Mouse (Mus musculus): ENCODE results near the gene Dnajc1.

Dnajc1 gene

DNA sequence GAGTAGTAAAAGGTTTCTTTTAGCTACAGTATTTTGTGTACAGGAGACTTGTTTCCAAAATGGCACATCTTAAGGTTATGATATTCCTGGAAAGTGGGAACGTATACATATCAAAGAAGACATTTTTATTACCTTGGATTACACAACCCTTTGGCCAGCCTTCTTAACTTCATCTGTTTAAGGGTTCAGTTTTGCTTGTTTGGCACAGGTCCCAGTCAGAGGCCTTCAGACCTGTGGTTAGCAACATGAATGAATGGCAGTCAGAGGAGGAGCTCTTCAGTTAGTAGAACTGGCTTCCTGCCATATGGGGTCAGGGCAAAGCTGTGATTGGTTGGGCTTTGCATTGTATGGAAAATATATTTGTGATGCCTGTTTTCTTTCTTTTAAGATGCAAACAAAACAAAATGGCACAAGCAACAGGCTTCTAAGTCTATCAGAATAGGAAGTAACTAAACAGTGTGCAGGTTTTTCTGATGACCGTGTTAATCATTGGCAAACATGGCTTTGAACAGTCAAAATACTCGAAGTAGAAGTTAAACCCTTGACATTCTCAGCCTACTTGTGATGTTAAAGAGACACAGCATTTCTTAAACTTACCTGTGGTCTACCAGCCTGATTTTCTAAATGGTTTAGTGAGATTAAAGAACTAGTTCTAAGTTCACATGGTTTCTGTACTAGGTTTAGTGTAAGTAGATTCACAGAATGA lies 196.8 kb downstream of the Dnajc1 start:
- no peak for DNase-seq (ENCODE audit: low spot score in 2 of 2)

DNA sequence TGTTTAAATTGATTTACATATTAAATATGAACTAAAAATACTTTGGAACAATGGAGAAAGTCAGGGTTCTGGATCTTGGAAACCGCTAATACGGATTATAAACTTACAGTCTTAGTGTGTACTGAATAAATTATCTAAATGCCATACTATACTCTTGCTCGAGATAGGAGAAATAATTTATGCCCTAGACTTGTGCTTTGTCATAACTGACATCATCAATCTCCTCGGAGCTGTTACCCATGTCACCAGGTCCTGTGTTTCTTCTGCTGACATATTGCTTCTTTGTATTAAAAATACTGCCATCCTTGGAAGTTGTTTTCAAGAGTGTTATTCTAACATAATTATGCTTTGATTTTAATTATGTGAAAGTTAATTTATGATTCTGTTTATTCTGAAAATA lies 197.3 kb downstream of the Dnajc1 start:
- no peak for DNase-seq (ENCODE audit: low spot score in 2 of 2)

- DNase-seq (ENCODE audit: low spot score in 2 of 2), result no peak
These were observed 204.3 kb downstream of the Dnajc1 start for GRCm38 (mm10) chr2:18188367-18188766.

- DNase-seq (ENCODE audit: low spot score in 2 of 2), result no peak
These were observed 209.6 kb downstream of the Dnajc1 start for GRCm38 (mm10) chr2:18183079-18183478.

DNA sequence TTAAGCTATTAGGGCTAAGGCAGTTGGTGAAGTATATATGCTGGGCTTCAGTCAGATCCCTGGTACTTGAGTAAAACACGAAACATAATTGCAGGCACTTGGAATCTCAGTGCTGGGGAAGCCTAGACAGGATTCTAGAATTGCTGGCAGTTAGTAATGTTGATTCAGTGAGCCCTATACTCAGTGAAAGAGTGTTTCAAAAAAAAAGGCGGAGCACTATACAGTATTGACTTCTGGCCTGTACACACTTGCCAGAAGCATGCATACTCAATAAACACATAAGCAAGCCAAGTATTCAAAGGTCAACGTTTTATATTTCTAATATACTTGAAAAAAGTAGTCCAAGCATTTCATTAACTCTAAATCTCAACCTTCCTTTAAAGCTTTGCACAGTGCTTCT lies 211.0 kb downstream of the Dnajc1 start:
- DNase-seq (ENCODE audit: low spot score in 2 of 2), result no peak

DNA sequence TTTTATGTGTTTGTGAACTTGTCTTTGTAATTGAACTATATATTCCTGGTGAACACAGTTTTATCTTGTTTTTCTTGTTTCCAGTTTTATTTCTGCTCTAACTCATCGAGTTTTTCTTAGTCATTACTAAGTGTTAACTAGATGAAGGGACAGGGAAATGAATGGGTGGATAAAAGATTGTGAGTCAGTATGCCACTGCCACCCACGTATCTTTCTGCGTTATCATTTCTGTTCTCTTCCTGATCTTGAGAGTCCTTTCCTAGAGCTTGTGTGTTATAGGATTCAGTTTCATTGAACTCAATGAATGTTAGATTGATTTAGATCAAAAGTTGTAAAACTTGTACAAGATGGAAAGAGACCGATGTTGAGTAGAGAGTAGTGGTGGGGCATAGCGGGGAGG lies 212.3 kb downstream of the Dnajc1 start:
- no peak for DNase-seq (ENCODE audit: low spot score in 2 of 2)

DNA sequence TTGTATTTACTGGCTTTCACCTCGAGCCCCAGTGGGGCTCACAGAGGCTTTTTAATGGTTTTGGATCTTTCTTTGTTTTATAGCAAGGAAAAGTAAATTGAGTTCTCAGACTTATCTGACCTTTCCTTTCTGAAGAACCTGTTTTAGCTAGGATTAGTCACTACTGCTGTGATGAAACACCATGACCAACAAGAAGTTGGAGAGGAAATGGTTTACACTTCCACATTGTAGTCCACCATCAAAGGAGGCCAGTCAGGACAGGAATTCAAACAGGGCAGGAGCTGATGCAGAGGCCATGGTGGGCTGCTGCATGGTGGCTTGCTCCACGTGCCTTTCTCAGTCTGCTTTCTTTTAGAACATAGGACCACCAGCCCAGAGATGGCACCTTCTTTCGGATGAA lies 216.4 kb downstream of the Dnajc1 start:
- DNase-seq (ENCODE audit: low spot score in 2 of 2), result no peak

DNA sequence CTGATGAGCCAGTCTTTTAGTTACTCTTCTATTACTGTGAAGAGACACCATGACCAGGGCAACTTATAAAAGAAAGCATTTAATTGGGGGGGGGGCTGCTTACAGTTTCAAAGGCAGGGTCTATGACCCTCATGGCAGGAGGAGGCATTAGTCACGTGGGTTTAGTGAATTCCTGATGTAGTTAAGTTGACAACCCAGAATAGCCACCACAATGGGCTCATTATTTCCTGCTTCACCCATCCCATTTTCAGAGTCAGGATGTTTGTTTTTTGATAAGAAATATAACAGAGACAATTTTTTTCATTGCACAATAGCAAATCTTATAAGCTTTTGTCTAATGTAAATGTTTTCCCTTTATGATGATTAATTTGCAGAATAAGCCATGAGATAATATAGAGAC lies 217.4 kb downstream of the Dnajc1 start:
- no peak for DNase-seq (ENCODE audit: low spot score in 2 of 2)

- DNase-seq (ENCODE audit: low spot score in 2 of 2), result no peak
These were observed 223.3 kb downstream of the Dnajc1 start for GRCm38 (mm10) chr2:18169174-18169948.

DNA sequence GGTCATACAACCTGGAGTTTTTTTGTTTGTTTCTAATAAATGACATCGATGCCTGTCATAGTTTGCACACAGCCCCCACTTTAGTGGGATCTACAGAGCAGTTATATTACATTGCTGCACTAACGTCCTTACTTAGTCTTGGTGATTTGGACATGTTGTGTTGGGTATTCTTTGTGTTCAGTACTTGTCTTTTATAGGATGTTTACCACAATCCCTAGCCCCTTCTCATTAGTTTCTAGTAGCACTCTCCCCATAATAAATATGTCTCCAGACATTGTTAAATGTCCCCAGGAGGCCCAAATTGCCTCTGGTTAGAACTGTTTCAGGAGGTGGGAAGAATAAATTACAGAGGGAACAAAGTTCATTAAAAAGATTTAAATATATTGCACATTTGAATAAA lies 227.1 kb downstream of the Dnajc1 start:
- DNase-seq (ENCODE audit: low spot score in 2 of 2), result no peak

DNA sequence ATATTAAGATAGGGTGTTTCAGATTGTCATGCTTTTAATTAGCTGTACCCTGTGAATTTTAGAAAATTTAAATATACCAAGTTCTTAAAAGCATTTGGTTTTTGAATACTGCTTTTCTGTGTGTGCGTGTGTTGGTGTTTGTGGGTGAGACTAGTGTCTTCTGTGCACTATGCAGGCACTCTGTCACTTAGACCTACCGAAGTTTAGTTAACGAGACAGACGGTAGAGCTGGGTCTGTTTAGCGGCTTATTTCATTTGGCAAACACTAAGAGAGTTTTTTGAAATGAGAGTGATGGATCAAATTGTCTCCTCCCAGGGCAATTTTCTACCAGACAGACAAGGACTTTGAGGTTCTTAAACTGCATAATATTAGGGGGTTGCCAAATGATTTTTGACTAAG lies 231.6 kb downstream of the Dnajc1 start:
- no peak for DNase-seq (ENCODE audit: low spot score in 2 of 2)

GRCm38 (mm10) chr2:18159426-18159825 lies 233.2 kb downstream of the Dnajc1 start:
- DNase-seq (ENCODE audit: low spot score in 2 of 2), result no peak

- DNase-seq (ENCODE audit: low spot score in 2 of 2), result no peak
These were observed 236.5 kb downstream of the Dnajc1 start for GRCm38 (mm10) chr2:18156131-18156530.
